Mouse (Mus musculus): ENCODE measurements around the gene Itpr2. TPM values are rescaled to one million over a fixed set of nuclear protein-coding genes. Genes with fewer than 3 reads are reported as not detected.

Itpr2 gene
- polyA plus RNA-seq, 1 experiment = 2.6 TPM

GRCm38 (mm10) chr6:146079734-146080443, 422.1 kb downstream of the Itpr2 start:
- no peaks in the 10 kb centered on the region for H3K79me2 ChIP-seq (ENCODE audit: control insufficient read depth, insufficient read depth)
- TF ChIP-seq MYOG (IDR thresholded peaks at IDR 0.05; ENCODE audit: control insufficient read depth, extremely low read depth, insufficient read length) (no peak), CTCF (IDR thresholded peaks at IDR 0.05; ENCODE audit: control insufficient read depth, insufficient read depth, insufficient read length) (no peak), USF1 (IDR thresholded peaks at IDR 0.05; ENCODE audit: low read depth) (no peak), MAX (IDR thresholded peaks at IDR 0.05) (no peak), MYOD1 (IDR thresholded peaks at IDR 0.05; ENCODE audit: control insufficient read depth, insufficient read length, low read depth) (no peak), CEBPB (IDR thresholded peaks at IDR 0.05; ENCODE audit: low read depth) (no peak), FOSL1 (IDR thresholded peaks at IDR 0.05; ENCODE audit: insufficient read depth, low read length, poor library complexity, severe bottlenecking) (no peak)
- no peak overlapping the region for H3ac ChIP-seq (ENCODE audit: control insufficient read depth, insufficient read length, low read depth)
- H3K27me3 ChIP-seq (ENCODE audit: control insufficient read depth, insufficient read depth, insufficient read length) = no peaks in the 10 kb centered on the region
- H3K36me3 ChIP-seq (ENCODE audit: control insufficient read depth, insufficient read depth) = no peaks in the 10 kb centered on the region
- no peaks in the 10 kb centered on the region for H3K79me3 ChIP-seq (ENCODE audit: low read depth)
- H3K4me3 ChIP-seq (ENCODE audit: insufficient read depth, poor library complexity, severe bottlenecking) = no peak overlapping the region

- no peaks in the 10 kb centered on the region for H3K36me3 ChIP-seq (ENCODE audit: control insufficient read depth, insufficient read depth)
- H3K79me3 ChIP-seq (ENCODE audit: low read depth) = no peaks in the 10 kb centered on the region
- no peak overlapping the region for H3K4me3 ChIP-seq (ENCODE audit: insufficient read depth, poor library complexity, severe bottlenecking)
- TF ChIP-seq MAX (IDR thresholded peaks at IDR 0.05) = no peak
- TF ChIP-seq CEBPB (IDR thresholded peaks at IDR 0.05; ENCODE audit: low read depth) = no peak
- no peak for TF ChIP-seq FOSL1 (IDR thresholded peaks at IDR 0.05; ENCODE audit: insufficient read depth, low read length, poor library complexity, severe bottlenecking)
- TF ChIP-seq MYOD1 (IDR thresholded peaks at IDR 0.05; ENCODE audit: control insufficient read depth, insufficient read length, low read depth) = no peak
- no peak for TF ChIP-seq USF1 (IDR thresholded peaks at IDR 0.05; ENCODE audit: low read depth)
- TF ChIP-seq CTCF (IDR thresholded peaks at IDR 0.05; ENCODE audit: control insufficient read depth, insufficient read depth, insufficient read length) = no peak
- no peak for TF ChIP-seq MYOG (IDR thresholded peaks at IDR 0.05; ENCODE audit: control insufficient read depth, extremely low read depth, insufficient read length)
- H3K27me3 ChIP-seq (ENCODE audit: control insufficient read depth, insufficient read depth, insufficient read length) = no peaks in the 10 kb centered on the region
- no peak overlapping the region for H3ac ChIP-seq (ENCODE audit: control insufficient read depth, insufficient read length, low read depth)
- no peaks in the 10 kb centered on the region for H3K79me2 ChIP-seq (ENCODE audit: control insufficient read depth, insufficient read depth)
These were observed 422.8 kb downstream of the Itpr2 start for GRCm38 (mm10) chr6:146079261-146079660.

- no peak for TF ChIP-seq MAX (IDR thresholded peaks at IDR 0.05)
- no peak for TF ChIP-seq MYOG (IDR thresholded peaks at IDR 0.05; ENCODE audit: control insufficient read depth, extremely low read depth, insufficient read length)
- TF ChIP-seq USF1 (IDR thresholded peaks at IDR 0.05; ENCODE audit: low read depth) = no peak
- no peak for TF ChIP-seq FOSL1 (IDR thresholded peaks at IDR 0.05; ENCODE audit: insufficient read depth, low read length, poor library complexity, severe bottlenecking)
- TF ChIP-seq CTCF (IDR thresholded peaks at IDR 0.05; ENCODE audit: control insufficient read depth, insufficient read depth, insufficient read length) = no peak
- no peak for TF ChIP-seq CEBPB (IDR thresholded peaks at IDR 0.05; ENCODE audit: low read depth)
- no peak for TF ChIP-seq MYOD1 (IDR thresholded peaks at IDR 0.05; ENCODE audit: control insufficient read depth, insufficient read length, low read depth)
- H3K4me3 ChIP-seq (ENCODE audit: insufficient read depth, poor library complexity, severe bottlenecking) = no peak overlapping the region
These were observed 423.9 kb downstream of the Itpr2 start for GRCm38 (mm10) chr6:146078136-146078535.

GRCm38 (mm10) chr6:146077124-146077889, 424.7 kb downstream of the Itpr2 start:
- Histone ChIP-seq H3K79me2 (ENCODE audit: control insufficient read depth, insufficient read depth) (no peaks in the 10 kb centered on the region), H3K27me3 (ENCODE audit: control insufficient read depth, insufficient read depth, insufficient read length) (no peaks in the 10 kb centered on the region), H3K36me3 (ENCODE audit: control insufficient read depth, insufficient read depth) (no peaks in the 10 kb centered on the region), H3K4me3 (ENCODE audit: insufficient read depth, poor library complexity, severe bottlenecking) (no peak overlapping the region), H3K79me3 (ENCODE audit: low read depth) (no peaks in the 10 kb centered on the region), H3ac (ENCODE audit: control insufficient read depth, insufficient read length, low read depth) (no peak overlapping the region)
- TF ChIP-seq MAX (IDR thresholded peaks at IDR 0.05) (no peak), CTCF (IDR thresholded peaks at IDR 0.05; ENCODE audit: control insufficient read depth, insufficient read depth, insufficient read length) (no peak), MYOD1 (IDR thresholded peaks at IDR 0.05; ENCODE audit: control insufficient read depth, insufficient read length, low read depth) (no peak)

More at GRCm38 (mm10) chr6:146078136-146078535, 423.9 kb downstream of the Itpr2 start:
- no peak overlapping the region for H3ac ChIP-seq (ENCODE audit: control insufficient read depth, insufficient read length, low read depth)
- no peaks in the 10 kb centered on the region for H3K79me2 ChIP-seq (ENCODE audit: control insufficient read depth, insufficient read depth)
- no peaks in the 10 kb centered on the region for H3K27me3 ChIP-seq (ENCODE audit: control insufficient read depth, insufficient read depth, insufficient read length)
- H3K79me3 ChIP-seq (ENCODE audit: low read depth) = no peaks in the 10 kb centered on the region
- no peaks in the 10 kb centered on the region for H3K36me3 ChIP-seq (ENCODE audit: control insufficient read depth, insufficient read depth)

- TF ChIP-seq CEBPB (IDR thresholded peaks at IDR 0.05; ENCODE audit: low read depth) (no peak), MAX (IDR thresholded peaks at IDR 0.05) (no peak), MYOG (IDR thresholded peaks at IDR 0.05; ENCODE audit: control insufficient read depth, extremely low read depth, insufficient read length) (no peak), USF1 (IDR thresholded peaks at IDR 0.05; ENCODE audit: low read depth) (no peak), FOSL1 (IDR thresholded peaks at IDR 0.05; ENCODE audit: insufficient read depth, low read length, poor library complexity, severe bottlenecking) (no peak), CTCF (IDR thresholded peaks at IDR 0.05; ENCODE audit: control insufficient read depth, insufficient read depth, insufficient read length) (no peak), MYOD1 (IDR thresholded peaks at IDR 0.05; ENCODE audit: control insufficient read depth, insufficient read length, low read depth) (no peak)
- Histone ChIP-seq H3K79me2 (ENCODE audit: control insufficient read depth, insufficient read depth) (no peaks in the 10 kb centered on the region), H3K36me3 (ENCODE audit: control insufficient read depth, insufficient read depth) (no peaks in the 10 kb centered on the region), H3ac (ENCODE audit: control insufficient read depth, insufficient read length, low read depth) (no peak overlapping the region), H3K27me3 (ENCODE audit: control insufficient read depth, insufficient read depth, insufficient read length) (no peaks in the 10 kb centered on the region), H3K79me3 (ENCODE audit: low read depth) (no peaks in the 10 kb centered on the region), H3K4me3 (ENCODE audit: insufficient read depth, poor library complexity, severe bottlenecking) (no peak overlapping the region)
These were observed 429.2 kb downstream of the Itpr2 start for GRCm38 (mm10) chr6:146072842-146073241.

All from C2C12 (cell line).